ENCODE assay signal across 11 mouse cellular contexts in the genomic region with DNA sequence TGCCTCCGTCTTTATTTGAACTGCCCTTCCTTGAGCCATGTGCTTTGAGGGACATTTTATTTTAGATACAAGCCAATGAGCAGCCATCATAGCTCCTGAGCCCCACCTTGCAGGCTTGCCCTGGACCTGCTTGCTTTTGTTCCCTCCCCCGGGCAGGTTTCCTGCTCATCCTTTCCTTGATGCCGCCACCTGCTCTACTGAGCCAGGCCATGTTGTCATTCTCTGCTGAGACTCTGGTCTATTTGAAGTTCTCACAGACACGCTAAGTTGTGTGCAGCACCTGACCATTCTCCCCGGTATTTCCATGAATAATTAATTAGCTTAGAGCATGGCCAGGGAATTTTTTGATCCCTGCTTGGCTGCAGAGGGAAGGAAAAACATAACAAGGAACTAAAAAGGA.
DNase-seq lines count a peak whose midpoint lies in the region; ATAC-seq and TF ChIP-seq lines count a peak whose summit lies in the region.
"Had no signal": no experiment of that assay in that cellular context is flagged by ENCODE, and none has a peak within 500 bp of the region (broad histone marks: within the 10 kb centered on the region; RNA-seq: fewer than 3 reads in every experiment).

No protein-coding gene starts in this region.

- no peak for TF ChIP-seq CTCF in heart, adult 2 months (IDR thresholded peaks at IDR 0.05)
- no peak for TF ChIP-seq CTCF in stomach, postnatal 0 days (IDR thresholded peaks at IDR 0.05; ENCODE audit: low read depth)

- H3K4me1 ChIP-seq in heart, adult 2 months (ENCODE audit: control insufficient read depth, insufficient read depth, low read length): peaks cover 4% of the 10 kb centered on the region
- peaks cover 21% of the 10 kb centered on the region for H3K4me1 ChIP-seq in heart, embryonic 12.5 days (replicated peaks)
- H3K4me1 ChIP-seq in stomach, postnatal 0 days (replicated peaks; ENCODE audit: control insufficient read depth, insufficient read depth): no peaks in the 10 kb centered on the region

- H3K9me3 ChIP-seq in heart, embryonic 12.5 days (replicated peaks): no peaks in the 10 kb centered on the region
- H3K9me3 ChIP-seq in stomach, postnatal 0 days (ENCODE audit: control insufficient read depth, low read length): no peaks in the 10 kb centered on the region

- intact Hi-C loops in heart, adult 2 months (cut with DNase I): loop anchor here (5.0 kb wide), 1 partner anchor 44 kb away; no protein-coding TSS in a partner anchor

- no peaks in the 10 kb centered on the region; the same call in 1 of the 2 replicates for H3K79me2 ChIP-seq in heart, adult 2 months (replicated peaks; ENCODE audit: control insufficient read depth, insufficient read depth, low read length)

- ATAC-seq in heart, embryonic 12.5 days (ENCODE audit: insufficient number of reproducible peaks, low FRiP score): no peak
- ATAC-seq in stomach, postnatal 0 days (ENCODE audit: low FRiP score, low TSS enrichment): no peak

- TF ChIP-seq POLR2A in heart, adult 2 months (IDR thresholded peaks at IDR 0.05; ENCODE audit: insufficient read depth, low read depth, low read length): no peak

- peaks cover under 1% of the 10 kb centered on the region; the same call in 1 of the 2 replicates for H3K36me3 ChIP-seq in heart, adult 2 months (ENCODE audit: control insufficient read depth, insufficient read depth, low read length)
- no peaks in the 10 kb centered on the region for H3K36me3 ChIP-seq in heart, embryonic 12.5 days
- no peaks in the 10 kb centered on the region for H3K36me3 ChIP-seq in stomach, postnatal 0 days (ENCODE audit: control insufficient read depth, insufficient read depth, low read length)

- WGBS in heart, adult 2 months: 65% methylated on average over 5 of the region's 5 CpGs
- WGBS in heart, embryonic 12.5 days: 77% methylated on average over 5 of the region's 5 CpGs
- WGBS in stomach, postnatal 0 days: 64% methylated on average over 5 of the region's 5 CpGs

- H3K4me2 ChIP-seq in heart, embryonic 12.5 days: no peak overlapping the region
- no peak overlapping the region for H3K4me2 ChIP-seq in stomach, postnatal 0 days (replicated peaks; ENCODE audit: low read depth)
- H3K4me2 ChIP-seq: liver, embryonic 11.5 days had no signal

- H3K4me3 ChIP-seq in heart, adult 2 months: no peak overlapping the region
- no peak overlapping the region for H3K4me3 ChIP-seq in heart, embryonic 12.5 days
- H3K4me3 ChIP-seq in stomach, postnatal 0 days (ENCODE audit: low read depth, low read length): no peak overlapping the region
- H3K4me3 ChIP-seq: layer of hippocampus, adult 2 months had no signal

- no peak overlapping the region for H3K9ac ChIP-seq in heart, adult 2 months (ENCODE audit: low read depth, low read length)
- H3K9ac ChIP-seq in heart, embryonic 12.5 days: no peak overlapping the region
- no peak overlapping the region for H3K9ac ChIP-seq in stomach, postnatal 0 days (ENCODE audit: low read length)

- no peaks in the 10 kb centered on the region for H3K27me3 ChIP-seq in heart, adult 2 months (ENCODE audit: control insufficient read depth, insufficient read depth, low read length)
- H3K27me3 ChIP-seq in heart, embryonic 12.5 days (replicated peaks): no peaks in the 10 kb centered on the region
- H3K27me3 ChIP-seq in stomach, postnatal 0 days (ENCODE audit: control insufficient read depth, insufficient read depth, low read length): no peaks in the 10 kb centered on the region

- peak overlapping the region; percentile 46; the same call in 1 of the 2 replicates for H3K27ac ChIP-seq in heart, adult 2 months
- H3K27ac ChIP-seq in heart, embryonic 12.5 days (ENCODE audit: poor library complexity, severe bottlenecking): no peak overlapping the region
- H3K27ac ChIP-seq in stomach, postnatal 0 days (replicated peaks): no peak overlapping the region
- H3K27ac ChIP-seq: layer of hippocampus, adult 2 months; macrophage had no signal

- no peak for TF ChIP-seq EP300 in heart, adult 2 months (IDR thresholded peaks at IDR 0.05; ENCODE audit: insufficient read depth, low read depth, low read length)
- TF ChIP-seq EP300 in stomach, postnatal 0 days (optimal IDR thresholded peaks at IDR 0.05): no peak

- DNase-seq in heart, adult 2 months: no peak
- peak; percentile 9 for DNase-seq in thymus, postnatal 25 days
- DNase-seq in thymus, postnatal 10 days (ENCODE audit: low spot score in 2 of 2): no peak
- peak; percentile 20 to 48 for DNase-seq in kidney, postnatal 4 days
- DNase-seq in yolk sac, embryonic 10.5 days (ENCODE audit: low spot score): no peak
- no peak for DNase-seq in spleen, postnatal 4 days (ENCODE audit: low spot score in 2 of 2)
- no peak for DNase-seq in stomach, postnatal 0 days (ENCODE audit: low spot score)

Comparison
In these comparisons a context has a peak if more than half of its experiments do, and no peak if none do; other contexts are left out.
1. DNase-seq: peak in thymus, postnatal 25 days (single experiment) and kidney, postnatal 4 days (2 of 2); none in heart, adult 2 months (0 of 2), thymus, postnatal 10 days (0 of 2), yolk sac, embryonic 10.5 days (single experiment), spleen, postnatal 4 days (0 of 2) and stomach, postnatal 0 days (single experiment).